Mouse (Mus musculus): Measurements from ENCODE around the gene Clrn3. TPM values are rescaled to one million over a fixed set of nuclear protein-coding genes. Genes with fewer than 3 reads are reported as not detected.

Gene Clrn3
- polyA plus RNA-seq, 1 experiment from 2014 or later: not detected

DNA sequence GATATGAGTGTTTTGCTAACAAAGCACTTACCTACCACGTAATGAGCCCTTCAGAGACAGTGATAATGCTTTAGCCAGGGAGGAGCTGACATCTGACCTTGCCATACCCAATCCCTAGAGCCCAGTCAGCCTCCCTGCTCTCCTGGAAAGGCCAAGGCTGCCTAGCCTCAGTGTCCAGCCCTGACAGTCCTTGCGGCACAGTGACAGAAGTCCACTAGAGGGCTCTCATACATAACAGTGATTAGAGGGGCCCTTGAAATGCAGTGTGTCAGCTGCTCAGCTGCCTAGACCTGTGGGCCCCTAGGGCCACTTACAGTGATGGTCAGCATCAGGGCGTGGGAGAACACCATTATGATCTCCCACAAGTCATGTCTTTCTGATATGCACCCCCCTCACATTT lies 33.2 kb downstream of the Clrn3 start:
- H3K27me3 ChIP-seq (ENCODE audit: poor library complexity, severe bottlenecking): no peaks in the 10 kb centered on the region
- no peak overlapping the region for H3K4me3 ChIP-seq
- no peak for DNase-seq (ENCODE audit: extremely low spot score, low spot score)
- peaks cover 5% of the 10 kb centered on the region; the same call in 1 of the 2 replicates for H3K9me3 ChIP-seq
- no peak overlapping the region for H3K27ac ChIP-seq
- no peaks in the 10 kb centered on the region for H3K36me3 ChIP-seq (replicated peaks)
- WGBS: 59% methylated on average over 3 of the region's 3 CpGs
- no peaks in the 10 kb centered on the region for H3K4me1 ChIP-seq

- no peaks in the 10 kb centered on the region for H3K36me3 ChIP-seq (replicated peaks)
- 79% methylated on average over 8 of the region's 8 CpGs for whole genome bisulfite sequencing
- H3K27me3 ChIP-seq (ENCODE audit: poor library complexity, severe bottlenecking): peaks cover 24% of the 10 kb centered on the region
- H3K4me1 ChIP-seq: peaks cover 18% of the 10 kb centered on the region
- H3K9me3 ChIP-seq: peaks cover 5% of the 10 kb centered on the region; the same call in 1 of the 2 replicates
- DNase-seq (ENCODE audit: extremely low spot score, low spot score): no peak
- H3K27ac ChIP-seq: no peak overlapping the region
- H3K4me3 ChIP-seq: no peak overlapping the region
Observed at GRCm38 (mm10) chr7:135490500-135490886, 38.0 kb downstream of the Clrn3 start.

DNA sequence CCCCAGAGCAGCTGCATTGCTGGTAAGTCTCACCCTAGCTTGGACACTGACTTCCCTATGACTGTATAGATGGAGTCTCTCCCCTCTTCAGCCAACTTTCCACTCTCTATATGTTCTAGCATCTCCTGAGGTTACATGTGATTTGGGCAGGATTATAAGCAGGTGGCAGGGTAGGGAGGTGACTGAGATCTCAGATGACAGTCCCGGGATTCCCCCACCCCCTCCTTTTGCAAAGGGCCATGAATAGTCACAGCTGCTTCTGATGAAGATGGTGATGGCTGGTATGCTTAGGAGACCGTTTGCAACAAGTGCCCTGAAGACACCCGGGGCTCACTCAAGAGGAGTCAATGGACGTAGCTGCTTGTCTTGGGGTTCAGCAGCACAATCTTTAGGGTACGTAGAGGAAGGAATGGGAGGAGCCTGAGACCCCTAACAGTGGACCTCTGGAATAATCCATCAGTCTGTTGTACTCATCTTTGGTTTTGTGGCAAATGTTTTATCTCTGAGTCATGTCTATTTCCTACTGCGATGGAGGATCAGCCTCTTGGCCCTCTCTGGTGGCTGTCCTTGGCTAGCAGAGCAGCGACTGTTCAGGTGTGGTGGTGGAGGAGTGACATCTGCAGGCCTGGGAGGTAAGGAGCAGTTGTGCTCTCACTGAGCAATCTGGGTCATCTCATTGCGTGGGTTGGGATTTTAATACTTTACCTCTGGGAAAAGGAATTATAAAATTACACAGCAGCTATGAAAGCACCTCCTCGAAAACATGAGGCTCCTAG lies 38.5 kb downstream of the Clrn3 start:
- H3K4me1 ChIP-seq: peaks cover 24% of the 10 kb centered on the region
- DNase-seq (ENCODE audit: extremely low spot score, low spot score): no peak
- WGBS: 86% methylated on average over 9 of the region's 9 CpGs
- no peaks in the 10 kb centered on the region for H3K36me3 ChIP-seq (replicated peaks)
- H3K27me3 ChIP-seq (ENCODE audit: poor library complexity, severe bottlenecking): peaks cover 27% of the 10 kb centered on the region
- peaks cover 5% of the 10 kb centered on the region; the same call in 1 of the 2 replicates for H3K9me3 ChIP-seq
- H3K4me3 ChIP-seq: no peak overlapping the region
- H3K27ac ChIP-seq: no peak overlapping the region

- Histone ChIP-seq H3K27me3 (ENCODE audit: poor library complexity, severe bottlenecking) (peaks cover 43% of the 10 kb centered on the region), H3K4me3 (no peak overlapping the region), H3K4me1 (peaks cover 39% of the 10 kb centered on the region), H3K27ac (no peak overlapping the region), H3K36me3 (replicated peaks) (no peaks in the 10 kb centered on the region), H3K9me3 (peaks cover 5% of the 10 kb centered on the region; the same call in 1 of the 2 replicates)
- no peak for DNase-seq (ENCODE audit: extremely low spot score, low spot score)
- WGBS: 70% methylated on average over 6 of the region's 6 CpGs
Observed at GRCm38 (mm10) chr7:135488214-135488810, 40.1 kb downstream of the Clrn3 start.

DNA sequence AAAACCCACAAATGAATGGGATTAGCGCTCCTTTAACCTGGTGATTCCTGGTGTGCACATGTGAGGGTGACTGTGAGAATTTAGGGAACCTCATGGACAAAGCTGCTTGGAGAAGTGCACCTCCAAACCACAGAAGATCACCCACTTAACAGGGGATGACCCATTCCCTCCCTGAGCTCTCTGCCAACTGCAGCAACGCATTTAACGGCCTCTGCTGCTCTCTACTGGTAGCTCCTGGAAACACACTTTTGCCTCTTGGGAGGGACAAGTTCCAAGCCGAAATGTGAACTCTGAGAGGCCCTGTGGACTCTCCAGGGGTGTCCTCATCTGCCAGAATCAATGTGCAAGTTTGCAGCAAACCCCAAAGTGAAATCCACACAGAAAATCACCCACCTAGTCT lies 41.0 kb downstream of the Clrn3 start:
- 25% methylated on average over 4 of the region's 4 CpGs for WGBS

GRCm38 (mm10) chr7:135486645-135487382 lies 41.6 kb downstream of the Clrn3 start:
- 46% methylated on average over 10 of the region's 10 CpGs for WGBS
- Histone ChIP-seq H3K9me3 (peaks cover 3% of the 10 kb centered on the region; the same call in 1 of the 2 replicates), H3K27me3 (ENCODE audit: poor library complexity, severe bottlenecking) (peaks cover 56% of the 10 kb centered on the region), H3K36me3 (replicated peaks) (no peaks in the 10 kb centered on the region), H3K4me3 (no peak overlapping the region), H3K27ac (peak overlapping the region; percentile 69; the same call in 1 of the 2 replicates), H3K4me1 (peaks cover 39% of the 10 kb centered on the region)
- no peak for DNase-seq (ENCODE audit: extremely low spot score, low spot score)

More for the DNA sequence above, 41.0 kb downstream of the Clrn3 start:
- peak; percentile 75 for DNase-seq (ENCODE audit: extremely low spot score, low spot score)
- no peak overlapping the region for H3K27ac ChIP-seq
- peaks cover 50% of the 10 kb centered on the region for H3K27me3 ChIP-seq (ENCODE audit: poor library complexity, severe bottlenecking)
- H3K4me1 ChIP-seq: peaks cover 39% of the 10 kb centered on the region
- no peaks in the 10 kb centered on the region for H3K36me3 ChIP-seq (replicated peaks)
- no peak overlapping the region for H3K4me3 ChIP-seq
- H3K9me3 ChIP-seq: peaks cover 5% of the 10 kb centered on the region; the same call in 1 of the 2 replicates

- peaks cover 66% of the 10 kb centered on the region for H3K27me3 ChIP-seq (ENCODE audit: poor library complexity, severe bottlenecking)
- H3K27ac ChIP-seq: peak overlapping the region; percentile 69
- WGBS: 13% methylated on average over 12 of the region's 12 CpGs
- peaks cover 39% of the 10 kb centered on the region for H3K4me1 ChIP-seq
- H3K9me3 ChIP-seq: no peaks in the 10 kb centered on the region
- peak overlapping the region; percentile 7; the same call in 1 of the 2 replicates for H3K4me3 ChIP-seq
- H3K36me3 ChIP-seq (replicated peaks): no peaks in the 10 kb centered on the region
- DNase-seq (ENCODE audit: extremely low spot score, low spot score): peak; percentile 60
Observed at GRCm38 (mm10) chr7:135485796-135486410, 42.6 kb downstream of the Clrn3 start.

GRCm38 (mm10) chr7:135485116-135485795 lies 43.2 kb downstream of the Clrn3 start:
- Histone ChIP-seq H3K4me1 (peaks cover 41% of the 10 kb centered on the region), H3K9me3 (no peaks in the 10 kb centered on the region), H3K36me3 (replicated peaks) (no peaks in the 10 kb centered on the region), H3K27me3 (ENCODE audit: poor library complexity, severe bottlenecking) (peaks cover 72% of the 10 kb centered on the region), H3K27ac (peak overlapping the region; percentile 69; the same call in 1 of the 2 replicates), H3K4me3 (peak overlapping the region; percentile 7; the same call in 1 of the 2 replicates)
- peak; percentile 43 for DNase-seq (ENCODE audit: extremely low spot score, low spot score)
- WGBS: 2% methylated on average over 10 of the region's 10 CpGs

GRCm38 (mm10) chr7:135484341-135484740 lies 44.1 kb downstream of the Clrn3 start:
- 18% methylated on average over 11 of the region's 11 CpGs for WGBS
- H3K9me3 ChIP-seq: no peaks in the 10 kb centered on the region
- no peak overlapping the region for H3K4me3 ChIP-seq
- H3K4me1 ChIP-seq: peaks cover 50% of the 10 kb centered on the region
- no peak for DNase-seq (ENCODE audit: extremely low spot score, low spot score)
- no peaks in the 10 kb centered on the region for H3K36me3 ChIP-seq (replicated peaks)
- peak overlapping the region; percentile 72 for H3K27ac ChIP-seq
- H3K27me3 ChIP-seq (ENCODE audit: poor library complexity, severe bottlenecking): peaks cover 76% of the 10 kb centered on the region

GRCm38 (mm10) chr7:135483751-135484150 lies 44.7 kb downstream of the Clrn3 start:
- no peaks in the 10 kb centered on the region for H3K9me3 ChIP-seq
- no peak overlapping the region for H3K4me3 ChIP-seq
- H3K4me1 ChIP-seq: peaks cover 56% of the 10 kb centered on the region
- H3K27me3 ChIP-seq (ENCODE audit: poor library complexity, severe bottlenecking): peaks cover 76% of the 10 kb centered on the region
- no peaks in the 10 kb centered on the region for H3K36me3 ChIP-seq (replicated peaks)
- H3K27ac ChIP-seq: peak overlapping the region; percentile 72
- WGBS: 39% methylated on average over 6 of the region's 6 CpGs
- DNase-seq (ENCODE audit: extremely low spot score, low spot score): no peak

- peaks cover 59% of the 10 kb centered on the region for H3K27me3 ChIP-seq (ENCODE audit: poor library complexity, severe bottlenecking)
- no peaks in the 10 kb centered on the region for H3K36me3 ChIP-seq (replicated peaks)
- no peak overlapping the region for H3K4me3 ChIP-seq
- H3K27ac ChIP-seq: no peak overlapping the region
- WGBS: 83% methylated on average over 7 of the region's 7 CpGs
- no peak for DNase-seq (ENCODE audit: extremely low spot score, low spot score)
- peaks cover 63% of the 10 kb centered on the region for H3K4me1 ChIP-seq
- H3K9me3 ChIP-seq: no peaks in the 10 kb centered on the region
Observed at GRCm38 (mm10) chr7:135481150-135481549, 47.3 kb downstream of the Clrn3 start.

DNA sequence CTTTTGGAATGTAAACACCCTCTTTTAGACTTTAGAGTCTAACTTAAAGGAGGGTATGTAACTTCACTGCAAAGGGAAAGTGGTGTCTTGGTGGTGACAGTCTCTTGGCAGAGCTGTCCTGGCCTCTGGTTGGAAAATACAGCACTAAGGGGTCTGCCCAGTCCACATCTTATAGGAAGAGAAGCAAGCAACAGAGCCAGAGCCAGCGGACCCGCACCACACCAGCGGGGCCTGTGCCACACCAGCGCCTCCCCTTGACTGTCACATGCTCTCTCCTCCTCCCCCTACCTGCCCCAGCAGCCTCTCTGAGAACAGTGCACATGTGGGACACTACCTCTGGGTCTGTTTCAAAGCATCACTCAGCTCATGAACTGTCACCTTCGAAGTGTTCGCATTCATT lies 48.5 kb downstream of the Clrn3 start:
- no peaks in the 10 kb centered on the region for H3K36me3 ChIP-seq (replicated peaks)
- 78% methylated on average over 6 of the region's 6 CpGs for WGBS

More for the DNA sequence above, 48.5 kb downstream of the Clrn3 start:
- no peak for DNase-seq (ENCODE audit: extremely low spot score, low spot score)
- peaks cover 54% of the 10 kb centered on the region for H3K4me1 ChIP-seq
- no peak overlapping the region for H3K4me3 ChIP-seq
- no peaks in the 10 kb centered on the region for H3K9me3 ChIP-seq
- peaks cover 52% of the 10 kb centered on the region for H3K27me3 ChIP-seq (ENCODE audit: poor library complexity, severe bottlenecking)
- peak overlapping the region; percentile 75; the same call in 1 of the 2 replicates for H3K27ac ChIP-seq

Measured in forebrain, embryonic 10.5 days (tissue).